Mouse (Mus musculus) embryonic facial prominence, embryonic 14.5 days (tissue): ENCODE measurements at regions not wholly inside any gene's neighbourhood (a gene's known extent, or its start where the extent isn't known, plus 50 kb on each side); places are given as distances from the start of the nearest gene placed in this dataset.
"Not testable (repeated sequence)": the region's sequence is repeated elsewhere in the genome, so short reads cannot be mapped to it uniquely, and the experiment has no call there.

ENCODE experiments used
- ATAC-seq: fragments of 200-750 bp; cut with Nextera tagmentation; 2 replicates; pipeline ENCODE4 v1.8.0; 2017; ENCODE audit warnings: low read depth, moderate number of reproducible peaks, moderate TSS enrichment
- DNase-seq: peaks from one replicate; pipeline ENCODE4 v3.0.0-alpha.2; 2015; ENCODE audit warnings: low spot score
- H3K27ac ChIP-seq: fragments of 300-500 bp; sonication (generic); replicated peaks from 2 replicates; pipeline ENCODE4 v1.5.1; 2014; ENCODE audit warnings: low read depth, mild to moderate bottlenecking, low read length, moderate library complexity
- H3K27me3 ChIP-seq: fragments of 300-500 bp; sonication (generic); replicated peaks from 2 replicates; pipeline ENCODE4 v1.6.1; 2014; ENCODE audit warnings: low read length; ENCODE audit not compliant: control insufficient read depth, insufficient read depth
- H3K36me3 ChIP-seq: fragments of 300-500 bp; sonication (generic); 2 replicates; pipeline ENCODE4 v1.6.1; 2014; ENCODE audit warnings: low read length, mixed read lengths; ENCODE audit not compliant: control insufficient read depth, insufficient read depth
- H3K4me1 ChIP-seq: fragments of 300-500 bp; sonication (generic); 2 replicates; pipeline ENCODE4 v1.6.1; 2014; ENCODE audit warnings: antibody characterized with exemption, low read length; ENCODE audit not compliant: control insufficient read depth, insufficient read depth
- H3K4me2 ChIP-seq: fragments of 300-500 bp; sonication (generic); 2 replicates; pipeline ENCODE4 v1.6.1; 2014; ENCODE audit warnings: low read depth, mild to moderate bottlenecking, low read length, moderate library complexity, mixed read lengths
- H3K4me3 ChIP-seq: fragments of 300-500 bp; sonication (generic); 2 replicates; pipeline ENCODE4 v1.5.1; 2014; ENCODE audit warnings: low read depth, mild to moderate bottlenecking, low read length
- H3K9ac ChIP-seq: fragments of 300-500 bp; sonication (generic); 2 replicates; pipeline ENCODE4 v1.6.1; 2014; ENCODE audit warnings: low read depth, mild to moderate bottlenecking, low read length, moderate library complexity, mixed read lengths
- H3K9me3 ChIP-seq: fragments of 300-500 bp; sonication (generic); 2 replicates; pipeline ENCODE4 v1.6.1; 2016; ENCODE audit warnings: low read length; ENCODE audit not compliant: control insufficient read depth
- WGBS: fragments of 180-500 bp; shearing (Covaris S2); extraction: QIAGEN DNeasy Blood & Tissue Kit; methylation state at CpG from one replicate; pipeline ENCODE4 v1.1.7; 2014; 5-methylcytosine and 5-hydroxymethylcytosine counted together

GRCm38 (mm10) chr13:26119363-26119762 lies 650.6 kb downstream of the Hdgfl1 start:
- no peak overlapping the region for H3K4me2 ChIP-seq
- H3K36me3 ChIP-seq, result no peaks in the 10 kb centered on the region
- H3K27ac ChIP-seq, result no peak overlapping the region
- H3K9ac ChIP-seq, result no peak overlapping the region
- no peak overlapping the region for H3K4me3 ChIP-seq
- H3K9me3 ChIP-seq, result no peaks in the 10 kb centered on the region
- no peaks in the 10 kb centered on the region for H3K27me3 ChIP-seq
- DNase-seq (peak; percentile 75), ATAC-seq (peak; percentile 88; the same call in 1 of the 2 replicates)
- H3K4me1 ChIP-seq, result no peaks in the 10 kb centered on the region
- WGBS, result 26% methylated on average over 1 of the region's 1 CpGs

- Histone ChIP-seq H3K4me1 (no peaks in the 10 kb centered on the region), H3K9ac (no peak overlapping the region), H3K36me3 (no peaks in the 10 kb centered on the region), H3K27ac (no peak overlapping the region), H3K4me2 (no peak overlapping the region), H3K9me3 (no peaks in the 10 kb centered on the region), H3K4me3 (no peak overlapping the region), H3K27me3 (no peaks in the 10 kb centered on the region)
- ATAC-seq (no peak), DNase-seq (no peak)
- 91% methylated on average over 7 of the region's 7 CpGs for whole genome bisulfite sequencing
These were observed 655.8 kb downstream of the Hdgfl1 start for GRCm38 (mm10) chr13:26114136-26114535.

- ATAC-seq, H3K27me3 ChIP-seq, H3K4me1 ChIP-seq, DNase-seq, H3K27ac ChIP-seq, H3K4me2 ChIP-seq, H3K36me3 ChIP-seq, H3K4me3 ChIP-seq, H3K9ac ChIP-seq, H3K9me3 ChIP-seq: not testable (repeated sequence)
- 64% methylated on average over 1 of the region's 1 CpGs for WGBS
These were observed 656.2 kb downstream of the Hdgfl1 start for GRCm38 (mm10) chr13:26113723-26114122.

GRCm38 (mm10) chr13:26112579-26112978 lies 657.4 kb downstream of the Hdgfl1 start:
- Histone ChIP-seq H3K9me3 (no peaks in the 10 kb centered on the region), H3K4me2 (no peak overlapping the region), H3K27me3 (no peaks in the 10 kb centered on the region), H3K36me3 (no peaks in the 10 kb centered on the region), H3K4me1 (no peaks in the 10 kb centered on the region), H3K9ac (no peak overlapping the region), H3K27ac (no peak overlapping the region), H3K4me3 (no peak overlapping the region)
- ATAC-seq (no peak), DNase-seq (no peak)

DNA sequence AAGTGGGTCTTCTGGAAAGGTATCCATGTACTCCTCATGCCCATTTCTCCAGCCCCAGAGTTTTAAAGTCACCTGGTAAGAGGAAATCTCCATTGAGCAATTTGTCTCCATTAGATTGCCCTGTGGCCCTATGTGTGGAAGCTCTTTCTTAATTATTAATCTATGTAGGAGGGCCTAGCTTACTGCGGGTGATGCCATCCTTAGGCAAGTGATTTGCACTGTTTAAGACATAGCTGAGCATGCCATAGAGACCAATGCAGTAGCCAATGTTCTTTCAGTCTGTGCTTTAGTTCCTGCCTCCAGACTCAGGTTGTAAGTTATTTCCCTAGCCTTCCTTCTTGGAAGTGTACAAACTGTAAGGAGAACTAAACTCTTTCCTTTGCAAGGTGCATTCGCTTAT lies 661.0 kb downstream of the Hdgfl1 start:
- no peak overlapping the region for H3K9ac ChIP-seq
- H3K36me3 ChIP-seq, result no peaks in the 10 kb centered on the region
- H3K4me3 ChIP-seq, result no peak overlapping the region
- no peaks in the 10 kb centered on the region for H3K27me3 ChIP-seq
- no peaks in the 10 kb centered on the region for H3K4me1 ChIP-seq
- H3K4me2 ChIP-seq, result no peak overlapping the region
- H3K27ac ChIP-seq, result no peak overlapping the region
- 92% methylated on average over 2 of the region's 2 CpGs for WGBS
- DNase-seq (no peak), ATAC-seq (no peak)
- H3K9me3 ChIP-seq, result no peaks in the 10 kb centered on the region

- no peak for ATAC-seq
- Histone ChIP-seq H3K9me3 (no peaks in the 10 kb centered on the region), H3K9ac (no peak overlapping the region), H3K4me3 (no peak overlapping the region), H3K27ac (no peak overlapping the region), H3K27me3 (no peaks in the 10 kb centered on the region), H3K36me3 (no peaks in the 10 kb centered on the region), H3K4me1 (no peaks in the 10 kb centered on the region), H3K4me2 (no peak overlapping the region)
- 67% methylated on average over 3 of the region's 3 CpGs for WGBS
- no peak for DNase-seq
These were observed 681.2 kb downstream of the Hdgfl1 start for GRCm38 (mm10) chr13:26088727-26089126.

DNA sequence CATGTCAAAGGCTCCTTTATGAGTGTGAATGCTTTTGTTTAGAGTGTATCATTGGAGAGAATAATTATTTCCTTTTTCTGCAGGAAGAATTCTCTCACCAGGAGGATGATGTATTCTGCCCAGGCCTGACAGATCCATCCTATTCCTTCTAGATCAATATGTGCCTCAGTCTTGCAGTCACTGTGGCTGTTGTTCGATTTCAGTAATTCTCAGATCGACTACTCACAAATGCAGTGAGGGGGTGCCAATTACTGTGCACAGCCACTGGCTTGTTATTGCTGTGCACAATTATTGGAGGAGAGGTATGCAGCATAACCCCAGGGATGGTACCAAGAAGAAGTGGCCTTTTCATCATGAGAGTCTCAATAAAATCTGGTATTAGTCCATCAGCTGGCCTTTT lies 689.2 kb downstream of the Hdgfl1 start:
- H3K4me3 ChIP-seq, result no peak overlapping the region
- peak overlapping the region; percentile 59 for H3K27ac ChIP-seq
- H3K27me3 ChIP-seq, result no peaks in the 10 kb centered on the region
- H3K4me2 ChIP-seq, result no peak overlapping the region
- H3K4me1 ChIP-seq, result peaks cover 12% of the 10 kb centered on the region
- DNase-seq, result no peak
- no peaks in the 10 kb centered on the region for H3K36me3 ChIP-seq
- no peaks in the 10 kb centered on the region for H3K9me3 ChIP-seq
- H3K9ac ChIP-seq, result no peak overlapping the region
- ATAC-seq, result no peak
- WGBS, result 36% methylated on average over 2 of the region's 2 CpGs

DNA sequence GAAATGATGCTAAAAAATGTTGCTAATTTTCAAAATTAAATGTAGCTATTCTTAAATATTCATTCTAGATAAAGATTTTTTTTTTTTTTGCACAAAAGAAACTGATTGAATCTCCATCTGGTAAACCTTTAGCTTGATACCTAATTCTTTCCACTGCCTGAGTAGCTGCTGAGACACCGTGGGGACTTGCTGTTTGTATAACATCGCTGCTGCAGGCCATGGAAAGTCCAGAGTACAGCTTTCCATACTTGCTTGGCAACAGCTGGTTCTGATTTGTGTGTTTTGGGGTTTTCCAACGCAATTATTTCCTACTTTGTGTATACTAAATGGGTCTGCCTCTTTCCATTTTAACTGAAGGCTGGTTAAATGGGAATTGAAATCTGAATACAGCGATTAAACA lies 689.7 kb downstream of the Hdgfl1 start:
- peak overlapping the region; percentile 59 for H3K27ac ChIP-seq
- no peaks in the 10 kb centered on the region for H3K36me3 ChIP-seq
- WGBS, result 20% methylated on average over 4 of the region's 4 CpGs

DNA sequence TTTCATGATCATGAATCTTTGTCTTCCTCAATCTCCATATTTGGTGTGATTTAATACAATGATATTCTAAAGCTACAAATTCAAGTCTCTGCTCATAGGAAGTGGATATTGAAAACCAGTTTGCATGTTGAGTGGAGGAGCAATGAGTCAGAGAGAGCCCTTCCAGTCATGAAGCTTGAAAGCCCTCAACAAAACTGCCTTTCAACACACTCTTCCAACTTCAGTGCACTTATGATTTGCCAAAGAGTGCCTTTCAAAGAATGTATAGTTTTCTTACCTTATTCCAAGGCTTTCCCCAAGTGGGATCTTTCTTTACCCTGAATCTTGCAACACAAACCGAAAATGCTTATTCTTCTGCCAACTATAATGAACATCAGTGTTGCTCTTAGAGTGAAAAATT lies 690.6 kb downstream of the Hdgfl1 start:
- ATAC-seq, result no peak
- H3K27ac ChIP-seq, result peak overlapping the region; percentile 56

More for the DNA sequence above, 689.7 kb downstream of the Hdgfl1 start:
- no peaks in the 10 kb centered on the region for H3K9me3 ChIP-seq
- peaks cover 12% of the 10 kb centered on the region for H3K4me1 ChIP-seq
- DNase-seq, result peak; percentile 94
- no peak overlapping the region for H3K9ac ChIP-seq
- no peak overlapping the region for H3K4me3 ChIP-seq
- no peak overlapping the region for H3K4me2 ChIP-seq
- peak; percentile 30; the same call in 1 of the 2 replicates for ATAC-seq
- H3K27me3 ChIP-seq, result no peaks in the 10 kb centered on the region

More for the DNA sequence above, 690.6 kb downstream of the Hdgfl1 start:
- Histone ChIP-seq H3K4me3 (no peak overlapping the region), H3K4me1 (peaks cover 12% of the 10 kb centered on the region), H3K27me3 (no peaks in the 10 kb centered on the region), H3K4me2 (no peak overlapping the region), H3K9me3 (no peaks in the 10 kb centered on the region), H3K36me3 (no peaks in the 10 kb centered on the region), H3K9ac (no peak overlapping the region)
- WGBS, result 61% methylated on average over 1 of the region's 1 CpGs
- DNase-seq, result peak; percentile 63
